Mouse (Mus musculus) cortical plate, adult 2 months (tissue): Measurements from ENCODE around the gene Naa40.

Source experiments
- CTCF ChIP-seq: fragments of 200-500 bp; IDR thresholded peaks from 2 replicates; pipeline ENCODE4 v1.5.1; 2011; ENCODE audit warnings: mild to moderate bottlenecking, control low read depth, low read length; ENCODE audit not compliant: insufficient read depth; ENCODE audit errors: extremely low read depth
- POLR2A ChIP-seq: fragments of 200-500 bp; IDR thresholded peaks from 2 replicates; pipeline ENCODE4 v1.6.1; 2011; ENCODE audit warnings: mild to moderate bottlenecking, low read length, control low read depth; ENCODE audit not compliant: insufficient read depth; ENCODE audit errors: extremely low read depth

DNA sequence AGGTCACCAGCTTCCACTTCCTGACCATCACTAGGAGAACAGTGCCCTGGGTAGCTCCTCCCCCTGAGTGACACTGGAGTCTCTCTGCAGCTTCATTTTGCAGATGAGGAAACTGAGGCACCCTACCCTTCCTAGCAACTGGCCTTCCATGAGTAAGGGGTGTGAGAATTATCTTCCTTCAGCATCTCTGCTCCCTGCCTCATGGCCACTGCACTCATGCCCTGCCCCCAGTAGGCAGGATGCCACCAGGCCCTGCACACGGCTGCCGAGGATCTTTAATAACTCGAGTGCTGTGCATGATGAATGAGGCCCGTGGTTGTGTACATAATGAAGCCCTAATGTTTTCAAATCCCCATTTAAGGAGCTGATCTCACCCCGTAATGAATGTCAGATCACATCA lies 50.0 kb downstream of the Naa40 start:
- TF ChIP-seq CTCF (no peak), POLR2A (no peak)
